Mouse (Mus musculus): ENCODE data around the gene Isg15. TPM values are rescaled to one million over a fixed set of nuclear protein-coding genes. Genes with fewer than 3 reads are reported as not detected.

The Isg15 gene
- polyA plus RNA-seq, 1 experiment from 2014 or later = 0.29 TPM

- H3K36me3 ChIP-seq (ENCODE audit: control insufficient read depth, insufficient read depth, low read length) = peaks cover 6% of the 10 kb centered on the region; the same call in 1 of the 2 replicates
- H3K27ac ChIP-seq (ENCODE audit: low read depth, low read length) = no peak overlapping the region; the same call in 1 of the 2 replicates
- no peaks in the 10 kb centered on the region for H3K9me3 ChIP-seq (replicated peaks; ENCODE audit: control insufficient read depth, low read length)
- peak overlapping the region; percentile 35 for H3K4me3 ChIP-seq (ENCODE audit: low read depth, low read length)
- no peaks in the 10 kb centered on the region for H3K27me3 ChIP-seq (ENCODE audit: control insufficient read depth, insufficient read depth, low read length)
- peak overlapping the region; percentile 65 for H3K9ac ChIP-seq (ENCODE audit: low read depth, low read length)
- WGBS (ENCODE audit: insufficient replicate concordance) = 10% methylated on average over 31 of the region's 31 CpGs
- H3K4me2 ChIP-seq = peak overlapping the region; percentile 62
- H3K4me1 ChIP-seq (ENCODE audit: control insufficient read depth, insufficient read depth, low read length) = peaks cover 60% of the 10 kb centered on the region
- no peak for ATAC-seq (replicated peaks; ENCODE audit: insufficient number of reproducible peaks, low FRiP score, low TSS enrichment)
Measured at GRCm38 (mm10) chr4:156185950-156186850, 14.4 kb downstream of the Isg15 start.

GRCm38 (mm10) chr4:156185456-156185949 is 15.1 kb downstream of the Isg15 start:
- WGBS (ENCODE audit: insufficient replicate concordance) = 66% methylated on average over 13 of the region's 13 CpGs
- Histone ChIP-seq H3K27me3 (ENCODE audit: control insufficient read depth, insufficient read depth, low read length) (no peaks in the 10 kb centered on the region), H3K9ac (ENCODE audit: low read depth, low read length) (peak overlapping the region; percentile 65), H3K27ac (ENCODE audit: low read depth, low read length) (no peak overlapping the region; the same call in 1 of the 2 replicates), H3K4me2 (peak overlapping the region; percentile 62), H3K4me1 (ENCODE audit: control insufficient read depth, insufficient read depth, low read length) (peaks cover 60% of the 10 kb centered on the region), H3K9me3 (replicated peaks; ENCODE audit: control insufficient read depth, low read length) (no peaks in the 10 kb centered on the region), H3K36me3 (ENCODE audit: control insufficient read depth, insufficient read depth, low read length) (peaks cover 6% of the 10 kb centered on the region; the same call in 1 of the 2 replicates), H3K4me3 (ENCODE audit: low read depth, low read length) (peak overlapping the region; percentile 35)
- no peak for ATAC-seq (replicated peaks; ENCODE audit: insufficient number of reproducible peaks, low FRiP score, low TSS enrichment)

- Histone ChIP-seq H3K4me2 (peak overlapping the region; percentile 7), H3K36me3 (ENCODE audit: control insufficient read depth, insufficient read depth, low read length) (peaks cover 6% of the 10 kb centered on the region), H3K4me1 (ENCODE audit: control insufficient read depth, insufficient read depth, low read length) (peaks cover 50% of the 10 kb centered on the region), H3K4me3 (ENCODE audit: low read depth, low read length) (no peak overlapping the region), H3K27ac (ENCODE audit: low read depth, low read length) (no peak overlapping the region), H3K9me3 (replicated peaks; ENCODE audit: control insufficient read depth, low read length) (no peaks in the 10 kb centered on the region), H3K9ac (ENCODE audit: low read depth, low read length) (0 out of 2 replicates have a peak overlapping the region, but pooled peaks have one; percentile 4), H3K27me3 (ENCODE audit: control insufficient read depth, insufficient read depth, low read length) (no peaks in the 10 kb centered on the region)
- 61% methylated on average over 7 of the region's 7 CpGs for WGBS (ENCODE audit: insufficient replicate concordance)
- ATAC-seq (replicated peaks; ENCODE audit: insufficient number of reproducible peaks, low FRiP score, low TSS enrichment) = no peak
Measured at GRCm38 (mm10) chr4:156184291-156184954, 16.2 kb downstream of the Isg15 start.

GRCm38 (mm10) chr4:156183747-156184146 is 16.9 kb downstream of the Isg15 start:
- H3K4me2 ChIP-seq = no peak overlapping the region
- WGBS (ENCODE audit: insufficient replicate concordance) = 79% methylated on average over 5 of the region's 5 CpGs

GRCm38 (mm10) chr4:156177630-156178029 is 23.0 kb downstream of the Isg15 start:
- Histone ChIP-seq H3K4me2 (no peak overlapping the region), H3K27ac (ENCODE audit: low read depth, low read length) (no peak overlapping the region), H3K36me3 (ENCODE audit: control insufficient read depth, insufficient read depth, low read length) (peaks cover 43% of the 10 kb centered on the region), H3K27me3 (ENCODE audit: control insufficient read depth, insufficient read depth, low read length) (no peaks in the 10 kb centered on the region), H3K4me1 (ENCODE audit: control insufficient read depth, insufficient read depth, low read length) (no peaks in the 10 kb centered on the region), H3K9ac (ENCODE audit: low read depth, low read length) (no peak overlapping the region), H3K4me3 (ENCODE audit: low read depth, low read length) (no peak overlapping the region), H3K9me3 (replicated peaks; ENCODE audit: control insufficient read depth, low read length) (no peaks in the 10 kb centered on the region)
- 93% methylated on average over 9 of the region's 9 CpGs for WGBS (ENCODE audit: insufficient replicate concordance)
- ATAC-seq (replicated peaks; ENCODE audit: insufficient number of reproducible peaks, low FRiP score, low TSS enrichment) = no peak

More at GRCm38 (mm10) chr4:156183747-156184146, 16.9 kb downstream of the Isg15 start:
- peaks cover 12% of the 10 kb centered on the region for H3K36me3 ChIP-seq (ENCODE audit: control insufficient read depth, insufficient read depth, low read length)
- H3K9ac ChIP-seq (ENCODE audit: low read depth, low read length) = no peak overlapping the region
- no peak for ATAC-seq (replicated peaks; ENCODE audit: insufficient number of reproducible peaks, low FRiP score, low TSS enrichment)
- no peaks in the 10 kb centered on the region for H3K9me3 ChIP-seq (replicated peaks; ENCODE audit: control insufficient read depth, low read length)
- H3K4me3 ChIP-seq (ENCODE audit: low read depth, low read length) = no peak overlapping the region
- no peaks in the 10 kb centered on the region for H3K27me3 ChIP-seq (ENCODE audit: control insufficient read depth, insufficient read depth, low read length)
- H3K27ac ChIP-seq (ENCODE audit: low read depth, low read length) = no peak overlapping the region
- peaks cover 43% of the 10 kb centered on the region for H3K4me1 ChIP-seq (ENCODE audit: control insufficient read depth, insufficient read depth, low read length)

- Histone ChIP-seq H3K4me3 (ENCODE audit: low read depth, low read length) (no peak overlapping the region), H3K27me3 (ENCODE audit: control insufficient read depth, insufficient read depth, low read length) (no peaks in the 10 kb centered on the region), H3K9ac (ENCODE audit: low read depth, low read length) (no peak overlapping the region), H3K4me2 (no peak overlapping the region), H3K9me3 (replicated peaks; ENCODE audit: control insufficient read depth, low read length) (no peaks in the 10 kb centered on the region), H3K36me3 (ENCODE audit: control insufficient read depth, insufficient read depth, low read length) (peaks cover 70% of the 10 kb centered on the region), H3K4me1 (ENCODE audit: control insufficient read depth, insufficient read depth, low read length) (no peaks in the 10 kb centered on the region), H3K27ac (ENCODE audit: low read depth, low read length) (no peak overlapping the region)
- WGBS (ENCODE audit: insufficient replicate concordance) = 97% methylated on average over 11 of the region's 11 CpGs
- ATAC-seq (replicated peaks; ENCODE audit: insufficient number of reproducible peaks, low FRiP score, low TSS enrichment) = no peak
Measured at GRCm38 (mm10) chr4:156171828-156172227, 28.8 kb downstream of the Isg15 start.

GRCm38 (mm10) chr4:156169129-156169528 is 31.5 kb downstream of the Isg15 start:
- no peaks in the 10 kb centered on the region for H3K27me3 ChIP-seq (ENCODE audit: control insufficient read depth, insufficient read depth, low read length)
- 96% methylated on average over 10 of the region's 10 CpGs for WGBS (ENCODE audit: insufficient replicate concordance)
- H3K9me3 ChIP-seq (replicated peaks; ENCODE audit: control insufficient read depth, low read length) = no peaks in the 10 kb centered on the region
- no peak for ATAC-seq (replicated peaks; ENCODE audit: insufficient number of reproducible peaks, low FRiP score, low TSS enrichment)
- no peak overlapping the region for H3K4me3 ChIP-seq (ENCODE audit: low read depth, low read length)
- no peaks in the 10 kb centered on the region for H3K4me1 ChIP-seq (ENCODE audit: control insufficient read depth, insufficient read depth, low read length)
- H3K9ac ChIP-seq (ENCODE audit: low read depth, low read length) = no peak overlapping the region
- H3K36me3 ChIP-seq (ENCODE audit: control insufficient read depth, insufficient read depth, low read length) = peaks cover 76% of the 10 kb centered on the region
- H3K4me2 ChIP-seq = no peak overlapping the region
- H3K27ac ChIP-seq (ENCODE audit: low read depth, low read length) = no peak overlapping the region

- ATAC-seq (replicated peaks; ENCODE audit: insufficient number of reproducible peaks, low FRiP score, low TSS enrichment) = no peak
- Histone ChIP-seq H3K4me2 (no peak overlapping the region), H3K27ac (ENCODE audit: low read depth, low read length) (no peak overlapping the region), H3K9ac (ENCODE audit: low read depth, low read length) (no peak overlapping the region), H3K36me3 (ENCODE audit: control insufficient read depth, insufficient read depth, low read length) (peaks cover 75% of the 10 kb centered on the region), H3K27me3 (ENCODE audit: control insufficient read depth, insufficient read depth, low read length) (no peaks in the 10 kb centered on the region), H3K4me3 (ENCODE audit: low read depth, low read length) (no peak overlapping the region), H3K9me3 (replicated peaks; ENCODE audit: control insufficient read depth, low read length) (no peaks in the 10 kb centered on the region), H3K4me1 (ENCODE audit: control insufficient read depth, insufficient read depth, low read length) (no peaks in the 10 kb centered on the region)
- WGBS (ENCODE audit: insufficient replicate concordance) = 92% methylated on average over 8 of the region's 8 CpGs
Measured at GRCm38 (mm10) chr4:156168611-156169010, 32.0 kb downstream of the Isg15 start.
